Mouse (Mus musculus) kidney, adult 2 months (tissue): ENCODE results near the gene Timm50. TPM values are rescaled to one million over a fixed set of nuclear protein-coding genes. Genes with fewer than 3 reads are reported as not detected.
A peak's percentile ranks its signal among the peaks of the same experiment; 100 is the strongest.

Experiments used
- DNase-seq: peaks from one replicate; pipeline ENCODE4 v3.0.0; 2021
- H3K27ac ChIP-seq: fragments of 200-500 bp; 2 replicates; pipeline ENCODE4 v1.5.1; 2012; ENCODE audit warnings: low read depth, low read length, control low read depth, inconsistent platforms; ENCODE audit not compliant: insufficient read depth
- H3K27me3 ChIP-seq: fragments of 200-500 bp; replicated peaks from 2 replicates; pipeline ENCODE4 v1.6.1; 2012; ENCODE audit warnings: mild to moderate bottlenecking, moderate library complexity, low read length, inconsistent platforms; ENCODE audit not compliant: control insufficient read depth, insufficient read depth
- H3K36me3 ChIP-seq: fragments of 200-500 bp; 2 replicates; pipeline ENCODE4 v1.6.1; 2012; ENCODE audit warnings: mild to moderate bottlenecking, moderate library complexity, low read length, inconsistent platforms; ENCODE audit not compliant: control insufficient read depth, insufficient read depth
- H3K4me1 ChIP-seq: fragments of 200-500 bp; 2 replicates; pipeline ENCODE4 v1.6.1; 2011; ENCODE audit warnings: low read length; ENCODE audit not compliant: control insufficient read depth, insufficient read depth
- H3K4me3 ChIP-seq: fragments of 200-500 bp; 2 replicates; pipeline ENCODE4 v1.5.1; 2011; ENCODE audit warnings: mild to moderate bottlenecking, low read depth, low read length, control low read depth; ENCODE audit not compliant: insufficient read depth
- CTCF ChIP-seq: fragments of 200-500 bp; conservative IDR thresholded peaks from 2 replicates; pipeline ENCODE4 v1.5.1; 2011; ENCODE audit warnings: low read depth, mild to moderate bottlenecking, control low read depth, low read length, moderate library complexity, mixed read lengths; ENCODE audit not compliant: insufficient read depth, insufficient read length
- POLR2A ChIP-seq: fragments of 200-500 bp; IDR thresholded peaks from one replicate; pipeline ENCODE4 v1.6.1; 2011; ENCODE audit warnings: low read depth, low read length, control low read depth
- WGBS: fragments of 180-500 bp; shearing (Covaris S2); methylation state at CpG from one replicate; pipeline ENCODE4 v1.1.7; 2018; 5-methylcytosine and 5-hydroxymethylcytosine counted together
- polyA plus RNA-seq: library from polyadenylated mRNA; depleted of rRNA; stranded (reverse); fragments of >200 nt; gene quantifications from 2 replicates; pipeline ENCODE4 v1.2.3, GENCODE M21; 2012; rRNA removed

Timm50 gene
- polyA plus RNA-seq, 1 experiment = 99.0 TPM

- Histone ChIP-seq H3K27ac (no peak overlapping the region), H3K27me3 (no peaks in the 10 kb centered on the region), H3K4me1 (0 out of 2 replicates have a peak, but pooled peaks cover 2% of the 10 kb centered on the region), H3K4me3 (no peak overlapping the region), H3K36me3 (no peaks in the 10 kb centered on the region)
- 92% methylated on average over 12 of the region's 12 CpGs for WGBS
- TF ChIP-seq CTCF (no peak), POLR2A (no peak)
- no peak for DNase-seq
Measured at GRCm38 (mm10) chr7:28269355-28269754, 42.5 kb downstream of the Timm50 start.

- Histone ChIP-seq H3K27ac (no peak overlapping the region), H3K4me3 (peak overlapping the region; percentile 99), H3K36me3 (no peaks in the 10 kb centered on the region), H3K27me3 (no peaks in the 10 kb centered on the region), H3K4me1 (0 out of 2 replicates have a peak, but pooled peaks cover 2% of the 10 kb centered on the region)
- TF ChIP-seq CTCF = no peak
- no peak for TF ChIP-seq POLR2A
- no peak for DNase-seq
- 19% methylated on average over 16 of the region's 16 CpGs for WGBS
Measured at GRCm38 (mm10) chr7:28268576-28268975, 43.3 kb downstream of the Timm50 start.

- 0 out of 2 replicates have a peak, but pooled peaks cover 2% of the 10 kb centered on the region for H3K4me1 ChIP-seq
- WGBS = 6% methylated on average over 53 of the region's 62 CpGs
- peak overlapping the region; percentile 54; the same call in 1 of the 2 replicates for H3K27ac ChIP-seq
- peak; percentile 67 for DNase-seq
- TF ChIP-seq CTCF = no peak
- TF ChIP-seq POLR2A = no peak
- peak overlapping the region; percentile 99 for H3K4me3 ChIP-seq
- no peaks in the 10 kb centered on the region for H3K27me3 ChIP-seq
- no peaks in the 10 kb centered on the region for H3K36me3 ChIP-seq
Measured at GRCm38 (mm10) chr7:28268042-28268531, 43.8 kb downstream of the Timm50 start.

GRCm38 (mm10) chr7:28267129-28268041 lies 44.5 kb downstream of the Timm50 start, which contains the start of gene Eid2:
Gene Eid2 (plus strand): TSS chr7:28267881.
- peak within 1 kb of the TSS; percentile 54; the same call in 1 of the 2 replicates for H3K27ac ChIP-seq
- H3K27me3 ChIP-seq = no peaks in the 10 kb centered on the region
- DNase-seq = peak; percentile 83
- H3K4me3 ChIP-seq = peak within 1 kb of the TSS; percentile 99
- TF ChIP-seq POLR2A (peak; percentile 18), CTCF (no peak)
- H3K36me3 ChIP-seq = no peaks in the 10 kb centered on the region
- H3K4me1 ChIP-seq = 0 out of 2 replicates have a peak, but pooled peaks cover 2% of the 10 kb centered on the region
- WGBS = 6% methylated on average over 57 of the region's 57 CpGs

- TF ChIP-seq POLR2A = no peak
- no peak for TF ChIP-seq CTCF
- Histone ChIP-seq H3K27ac (no peak overlapping the region), H3K36me3 (no peaks in the 10 kb centered on the region), H3K4me1 (0 out of 2 replicates have a peak, but pooled peaks cover 2% of the 10 kb centered on the region), H3K27me3 (no peaks in the 10 kb centered on the region), H3K4me3 (no peak overlapping the region)
- WGBS = 78% methylated on average over 13 of the region's 13 CpGs
- no peak for DNase-seq
Measured at GRCm38 (mm10) chr7:28265391-28265790, 46.5 kb downstream of the Timm50 start.

GRCm38 (mm10) chr7:28263786-28264185 lies 48.1 kb downstream of the Timm50 start:
- H3K36me3 ChIP-seq = no peaks in the 10 kb centered on the region
- no peaks in the 10 kb centered on the region for H3K27me3 ChIP-seq
- 4% methylated on average over 15 of the region's 15 CpGs for WGBS
- TF ChIP-seq CTCF (no peak), POLR2A (no peak)
- DNase-seq = peak; percentile 70
- H3K4me3 ChIP-seq = no peak overlapping the region
- no peak overlapping the region for H3K27ac ChIP-seq
- H3K4me1 ChIP-seq = 0 out of 2 replicates have a peak, but pooled peaks cover 1% of the 10 kb centered on the region

GRCm38 (mm10) chr7:28262861-28263260 lies 49.0 kb downstream of the Timm50 start:
- no peak overlapping the region for H3K27ac ChIP-seq
- H3K27me3 ChIP-seq = no peaks in the 10 kb centered on the region
- WGBS = 33% methylated on average over 5 of the region's 5 CpGs
- no peak for TF ChIP-seq POLR2A
- no peak for TF ChIP-seq CTCF
- DNase-seq = no peak
- no peak overlapping the region for H3K4me3 ChIP-seq
- H3K4me1 ChIP-seq = no peaks in the 10 kb centered on the region
- no peaks in the 10 kb centered on the region for H3K36me3 ChIP-seq

Other genes starting within 250 kb of the Timm50 start
- gene Fcgbp, start 240.8 kb downstream of the Timm50 start, polyA plus RNA-seq = 7.7 and 10.3 TPM in 2 replicates
- gene 9530053A07Rik, start 182.6 kb downstream of the Timm50 start, polyA plus RNA-seq = not detected in 2 replicates
- 33.0 and 54.3 TPM in 2 replicates for gene Fbl, start 142.4 kb downstream of the Timm50 start, polyA plus RNA-seq
- 31.1 and 34.8 TPM in 2 replicates for gene Dyrk1b, start 132.6 kb downstream of the Timm50 start, polyA plus RNA-seq
- 5.2 and 5.7 TPM in 2 replicates for gene Eid2, start 44.2 kb downstream of the Timm50 start, polyA plus RNA-seq
- gene Eid2b, start 34.3 kb downstream of the Timm50 start, polyA plus RNA-seq = 7.7 and 10.2 TPM in 2 replicates
- gene Selenov, start 20.9 kb downstream of the Timm50 start, polyA plus RNA-seq = 0.14 TPM in 1 of 2 replicates, not detected in the other
- not detected in 2 replicates for gene Dll3, start 9.8 kb downstream of the Timm50 start, polyA plus RNA-seq
- gene Supt5, start 26.7 kb upstream of the Timm50 start, polyA plus RNA-seq = 86.8 and 88.6 TPM in 2 replicates
- 724 and 951 TPM in 2 replicates for gene Rps16, start 38.6 kb upstream of the Timm50 start, polyA plus RNA-seq
- gene Plekhg2, start 60.5 kb upstream of the Timm50 start, polyA plus RNA-seq = 13.5 and 14.6 TPM in 2 replicates
- gene Zfp36, start 68.2 kb upstream of the Timm50 start, polyA plus RNA-seq = 24.6 and 25.5 TPM in 2 replicates
- gene Med29, start 80.6 kb upstream of the Timm50 start, polyA plus RNA-seq = 71.9 and 72.1 TPM in 2 replicates
- gene Paf1, start 80.9 kb upstream of the Timm50 start, polyA plus RNA-seq = 72.6 and 78.4 TPM in 2 replicates
- gene Gmfg, start 125.4 kb upstream of the Timm50 start, polyA plus RNA-seq = 8.4 and 14.5 TPM in 2 replicates
- 2.5 and 3.1 TPM in 2 replicates for gene Lrfn1, start 139.9 kb upstream of the Timm50 start, polyA plus RNA-seq
- not detected in 2 replicates for gene Ifnl2, start 198.4 kb upstream of the Timm50 start, polyA plus RNA-seq
- not detected in 2 replicates for gene Ifnl3, start 210.8 kb upstream of the Timm50 start, polyA plus RNA-seq
- 12.4 and 13.3 TPM in 2 replicates for gene Sycn, start 228.8 kb upstream of the Timm50 start, polyA plus RNA-seq
- 57.2 and 85.4 TPM in 2 replicates for gene Nccrp1, start 235.2 kb upstream of the Timm50 start, polyA plus RNA-seq